9 mouse cellular contexts compared by ENCODE assay signal in the genomic region with DNA sequence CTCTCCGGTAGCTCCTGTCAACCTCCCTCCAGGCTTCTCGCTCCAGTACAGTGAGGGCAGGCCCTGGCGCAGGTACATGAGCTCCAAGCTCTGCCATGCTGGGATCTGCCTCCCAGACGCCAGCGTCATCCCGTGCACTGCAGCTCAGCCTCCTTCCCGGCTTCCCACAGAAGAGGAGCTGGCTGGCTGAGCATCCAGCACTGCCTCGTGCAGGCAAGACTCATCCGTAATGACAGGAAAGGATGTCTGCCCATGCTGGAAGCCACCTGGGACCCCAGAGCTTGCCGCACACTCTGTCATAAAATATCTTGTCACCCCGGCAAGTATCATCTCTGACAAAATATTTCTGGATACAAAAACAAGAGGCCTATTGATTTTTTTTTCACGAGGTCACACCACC. TPM values are rescaled to one million over a fixed set of nuclear protein-coding genes. Genes with fewer than 3 reads are reported as not detected.
A peak's percentile ranks its signal among the peaks of the same experiment; 100 is the strongest.
DNase-seq lines count a peak whose midpoint lies in the region; ATAC-seq and TF ChIP-seq lines count a peak whose summit lies in the region.
"Had no signal": no experiment of that assay in that cellular context is flagged by ENCODE, and none has a peak within 500 bp of the region (broad histone marks: within the 10 kb centered on the region; RNA-seq: fewer than 3 reads in every experiment).

Gene Gm11733 (plus strand): TSS at position 171 of the 400 bp plus-strand sequence.

- H3K4me1 ChIP-seq in ES-Bruce4 (ENCODE audit: control insufficient read depth, insufficient read depth, low read length): no peaks in the 10 kb centered on the region
- H3K4me1 ChIP-seq in forebrain, embryonic 11.5 days (replicated peaks; ENCODE audit: control insufficient read depth, insufficient read depth, low read length): peaks cover 28% of the 10 kb centered on the region
- H3K4me1 ChIP-seq in midbrain, embryonic 14.5 days (ENCODE audit: control insufficient read depth, insufficient read depth, low read length): peaks cover 52% of the 10 kb centered on the region

- H3K4me3 ChIP-seq in ES-Bruce4 (ENCODE audit: low read depth, low read length): peak within 1 kb of the TSS; percentile 40
- no peak within 1 kb of the TSS for H3K4me3 ChIP-seq in forebrain, embryonic 11.5 days (ENCODE audit: low read depth, low read length)
- no peak within 1 kb of the TSS for H3K4me3 ChIP-seq in midbrain, embryonic 14.5 days (replicated peaks; ENCODE audit: low read depth, low read length)

- peak within 1 kb of the TSS; percentile 24; the same call in 1 of the 2 replicates for H3K4me2 ChIP-seq in forebrain, embryonic 11.5 days (ENCODE audit: low read depth, low read length, severe bottlenecking)
- peak within 1 kb of the TSS; percentile 44 for H3K4me2 ChIP-seq in midbrain, embryonic 14.5 days (ENCODE audit: low read length)

- no peak for TF ChIP-seq CTCF in ES-Bruce4 (IDR thresholded peaks at IDR 0.05; ENCODE audit: low read depth, low read length)

- peak within 1 kb of the TSS; percentile 7 for H3K9ac ChIP-seq in ES-Bruce4 (ENCODE audit: low read depth, poor library complexity, severe bottlenecking)
- peak within 1 kb of the TSS; percentile 13; the same call in 1 of the 2 replicates for H3K9ac ChIP-seq in forebrain, embryonic 11.5 days (ENCODE audit: low read length)
- H3K9ac ChIP-seq in midbrain, embryonic 14.5 days (replicated peaks; ENCODE audit: low read length): peak within 1 kb of the TSS; percentile 20; the same call in 1 of the 2 replicates

- H3K9me3 ChIP-seq in ES-Bruce4 (replicated peaks; ENCODE audit: control insufficient read depth, insufficient read depth, low read length, poor library complexity, severe bottlenecking): no peaks in the 10 kb centered on the region; the same call in 1 of the 2 replicates
- H3K9me3 ChIP-seq in forebrain, embryonic 11.5 days (ENCODE audit: control insufficient read depth, low read length): no peaks in the 10 kb centered on the region; the same call in 1 of the 2 replicates
- peaks cover 5% of the 10 kb centered on the region; the same call in 1 of the 2 replicates for H3K9me3 ChIP-seq in midbrain, embryonic 14.5 days (ENCODE audit: control insufficient read depth, low read length)

- 0 out of 2 replicates have a peak within 1 kb of the TSS, but pooled peaks have one; percentile 12 for H3K27ac ChIP-seq in ES-Bruce4 (ENCODE audit: insufficient read depth, low read length)
- H3K27ac ChIP-seq in forebrain, embryonic 11.5 days (ENCODE audit: low read depth, low read length): peak within 1 kb of the TSS; percentile 47; the same call in 1 of the 2 replicates
- H3K27ac ChIP-seq in midbrain, embryonic 14.5 days (replicated peaks; ENCODE audit: low read depth, low read length): peak within 1 kb of the TSS; percentile 85

- TF ChIP-seq POLR2A in ES-Bruce4 (IDR thresholded peaks at IDR 0.05; ENCODE audit: insufficient read depth, low read length): no peak

- ATAC-seq in forebrain, embryonic 11.5 days (replicated peaks; ENCODE audit: low FRiP score): no peak
- no peak for ATAC-seq in midbrain, embryonic 14.5 days (ENCODE audit: low FRiP score, low TSS enrichment)

- no peaks in the 10 kb centered on the region for H3K27me3 ChIP-seq in ES-Bruce4 (ENCODE audit: control insufficient read depth, insufficient read depth, low read length, poor library complexity, severe bottlenecking)
- H3K27me3 ChIP-seq in forebrain, embryonic 11.5 days (ENCODE audit: control insufficient read depth, insufficient read depth, low read length): no peaks in the 10 kb centered on the region
- H3K27me3 ChIP-seq in midbrain, embryonic 14.5 days (ENCODE audit: control insufficient read depth, insufficient read depth, low read length): 0 out of 2 replicates have a peak, but pooled peaks cover 4% of the 10 kb centered on the region

- no peak for TF ChIP-seq EP300 in ES-Bruce4 (IDR thresholded peaks at IDR 0.05; ENCODE audit: insufficient read depth, low read depth, low read length)

- H3K36me3 ChIP-seq in ES-Bruce4 (ENCODE audit: control insufficient read depth, insufficient read depth, low read length, poor library complexity, severe bottlenecking): no peaks in the 10 kb centered on the region
- H3K36me3 ChIP-seq in forebrain, embryonic 11.5 days (ENCODE audit: control insufficient read depth, insufficient read depth, low read length): no peaks in the 10 kb centered on the region
- no peaks in the 10 kb centered on the region for H3K36me3 ChIP-seq in midbrain, embryonic 14.5 days (ENCODE audit: control insufficient read depth, insufficient read depth, low read length)

- WGBS in forebrain, embryonic 11.5 days: 31% methylated on average over 12 of the region's 12 CpGs
- 18% methylated on average over 12 of the region's 12 CpGs for WGBS in midbrain, embryonic 14.5 days

- DNase-seq in embryo, embryonic 11 days: peak; percentile 35
- DNase-seq in embryo, embryonic 9.5 days (ENCODE audit: extremely low spot score): no peak
- peak; percentile 64 for DNase-seq in forebrain, embryonic 11.5 days (ENCODE audit: low spot score)
- peak; percentile 67 to 69 for DNase-seq in layer of hippocampus, postnatal 10 days (ENCODE audit: low spot score in 2 of 2)
- DNase-seq in midbrain, embryonic 14.5 days: peak; percentile 75
- DNase-seq in ovary, postnatal 10 days (ENCODE audit: low spot score): no peak
- no peak for DNase-seq in adrenal gland, adult 8-10 months

RNA-seq across cellular contexts. Expression of gene Gm11733, which starts in this region (rescaled TPM):
- not detected in 2 replicates for polyA plus RNA-seq in ES-Bruce4 (2011; ENCODE audit: insufficient read depth, insufficient read length, low read depth, missing spikeins)
- not detected in 2 replicates for polyA plus RNA-seq in forebrain, embryonic 11.5 days (2014; fragmentation: Nextera tagmentation; extraction: Ambion mirVana)
- total RNA-seq in layer of hippocampus, postnatal 10 days (2021): not detected
- 0.12 TPM in 1 of 2 replicates, not detected in the other for polyA plus RNA-seq in midbrain, embryonic 14.5 days (2014; fragmentation: Nextera tagmentation; extraction: Ambion mirVana)
- not detected for total RNA-seq in adrenal gland, adult 8-10 months (2022)
- polyA plus RNA-seq: C2C12 had no signal

Comparison
In these comparisons a context has a peak if more than half of its experiments do, and no peak if none do; other contexts are left out.
1. Peak in DNase-seq, H3K27ac ChIP-seq, H3K9ac ChIP-seq and H3K4me2 ChIP-seq in forebrain, embryonic 11.5 days; RNA of the gene not detected or under 1 TPM.
2. Peak in DNase-seq in layer of hippocampus, postnatal 10 days; RNA of the gene not detected or under 1 TPM.
3. Peak in DNase-seq, H3K27ac ChIP-seq, H3K9ac ChIP-seq and H3K4me2 ChIP-seq in midbrain, embryonic 14.5 days; RNA of the gene not detected or under 1 TPM.
4. H3K27ac ChIP-seq: peak in every context shown above with its lines; median percentile 85 in midbrain, embryonic 14.5 days; 47 in forebrain, embryonic 11.5 days; 12 in ES-Bruce4.